Mouse (Mus musculus): Measurements from ENCODE around the gene Cacna1e. TPM values are rescaled to one million over a fixed set of nuclear protein-coding genes. Genes with fewer than 3 reads are reported as not detected.

Gene Cacna1e
- polyA plus RNA-seq, 1 experiment from 2014 or later = 17.8 TPM

- no peak overlapping the region for H3K9ac ChIP-seq
- no peak for ATAC-seq (ENCODE audit: low FRiP score)
- H3K36me3 ChIP-seq (replicated peaks; ENCODE audit: control insufficient read depth, insufficient read depth) = no peaks in the 10 kb centered on the region
- DNase-seq (ENCODE audit: low spot score) = no peak
- H3K9me3 ChIP-seq (ENCODE audit: control insufficient read depth, low read length) = no peaks in the 10 kb centered on the region
- H3K27ac ChIP-seq = no peak overlapping the region
- H3K4me1 ChIP-seq (replicated peaks; ENCODE audit: control insufficient read depth, insufficient read depth, low read length) = no peaks in the 10 kb centered on the region
- no peaks in the 10 kb centered on the region for H3K27me3 ChIP-seq (ENCODE audit: control insufficient read depth, insufficient read depth, low read length)
- H3K4me3 ChIP-seq (replicated peaks; ENCODE audit: low read length) = no peak overlapping the region
- H3K4me2 ChIP-seq (replicated peaks) = no peak overlapping the region
These were observed 372.6 kb downstream of the Cacna1e start for GRCm38 (mm10) chr1:154511736-154512135.

DNA sequence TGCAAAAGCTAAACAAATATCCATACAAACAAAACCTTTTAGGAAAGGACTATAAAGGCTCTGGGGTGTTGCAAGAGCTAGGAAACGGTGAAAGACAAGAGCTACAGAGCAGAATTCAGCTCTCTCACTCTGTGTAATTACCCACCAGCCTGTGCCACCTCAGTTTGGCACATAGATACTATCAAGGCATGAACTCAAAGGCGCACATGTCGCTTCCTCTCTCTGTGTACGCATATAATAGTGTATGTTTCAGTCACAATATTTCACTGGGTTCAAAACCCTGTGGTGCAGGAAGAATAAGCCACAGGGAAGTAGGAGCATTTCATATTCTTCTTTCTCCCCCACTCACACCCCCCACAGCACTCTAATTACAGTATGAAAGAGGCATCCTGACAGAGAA is 380.3 kb downstream of the Cacna1e start:
- Histone ChIP-seq H3K27me3 (ENCODE audit: control insufficient read depth, insufficient read depth, low read length) (no peaks in the 10 kb centered on the region), H3K36me3 (replicated peaks; ENCODE audit: control insufficient read depth, insufficient read depth) (no peaks in the 10 kb centered on the region), H3K4me3 (replicated peaks; ENCODE audit: low read length) (no peak overlapping the region), H3K9ac (no peak overlapping the region), H3K4me1 (replicated peaks; ENCODE audit: control insufficient read depth, insufficient read depth, low read length) (peaks cover 14% of the 10 kb centered on the region), H3K27ac (no peak overlapping the region), H3K4me2 (replicated peaks) (no peak overlapping the region), H3K9me3 (ENCODE audit: control insufficient read depth, low read length) (no peaks in the 10 kb centered on the region)
- DNase-seq (ENCODE audit: low spot score) = no peak
- 59% methylated on average over 4 of the region's 4 CpGs for WGBS
- ATAC-seq (ENCODE audit: low FRiP score) = 0 out of 2 replicates have a peak, but pooled peaks have one; percentile 11

- Histone ChIP-seq H3K4me2 (replicated peaks) (no peak overlapping the region), H3K27me3 (ENCODE audit: control insufficient read depth, insufficient read depth, low read length) (no peaks in the 10 kb centered on the region), H3K36me3 (replicated peaks; ENCODE audit: control insufficient read depth, insufficient read depth) (no peaks in the 10 kb centered on the region), H3K9ac (no peak overlapping the region), H3K4me3 (replicated peaks; ENCODE audit: low read length) (no peak overlapping the region), H3K27ac (peak overlapping the region; percentile 72), H3K9me3 (ENCODE audit: control insufficient read depth, low read length) (no peaks in the 10 kb centered on the region), H3K4me1 (replicated peaks; ENCODE audit: control insufficient read depth, insufficient read depth, low read length) (peaks cover 14% of the 10 kb centered on the region)
- no peak for DNase-seq (ENCODE audit: low spot score)
- 74% methylated on average over 5 of the region's 5 CpGs for WGBS
- ATAC-seq (ENCODE audit: low FRiP score) = no peak
These were observed 383.4 kb downstream of the Cacna1e start for GRCm38 (mm10) chr1:154500869-154501268.

DNA sequence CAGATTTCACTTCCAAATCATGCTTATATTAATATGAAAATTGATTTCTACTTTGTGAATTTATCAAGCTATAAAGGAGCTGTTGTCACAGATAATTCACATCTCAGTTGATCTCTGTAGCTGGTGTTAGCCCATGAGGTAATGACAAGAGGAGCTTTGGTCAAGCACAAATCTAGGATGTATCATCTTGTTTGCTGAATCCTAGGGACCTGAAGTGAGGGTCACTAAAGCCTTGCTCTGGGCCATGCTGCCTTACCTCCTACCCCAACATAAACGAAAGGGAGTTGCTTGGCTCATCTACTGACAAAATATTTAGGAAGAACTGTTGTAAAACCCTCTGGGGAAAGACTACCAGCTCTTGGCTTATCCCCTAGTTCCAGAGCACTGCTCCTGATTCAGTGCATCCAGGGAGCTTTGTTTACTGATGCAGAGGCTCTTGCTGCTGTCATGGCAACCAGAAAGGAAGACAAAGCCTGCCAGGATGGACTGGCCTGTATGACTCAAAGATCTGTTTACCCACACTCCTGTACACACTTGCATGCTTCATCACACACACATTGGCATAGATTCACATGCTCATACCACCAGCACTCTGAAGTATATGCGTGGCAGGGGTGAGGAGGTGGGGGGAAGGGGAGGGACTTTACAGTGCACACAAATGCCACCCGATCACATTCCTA is 384.0 kb downstream of the Cacna1e start:
- Histone ChIP-seq H3K4me2 (replicated peaks) (no peak overlapping the region), H3K36me3 (replicated peaks; ENCODE audit: control insufficient read depth, insufficient read depth) (no peaks in the 10 kb centered on the region), H3K27me3 (ENCODE audit: control insufficient read depth, insufficient read depth, low read length) (no peaks in the 10 kb centered on the region), H3K4me1 (replicated peaks; ENCODE audit: control insufficient read depth, insufficient read depth, low read length) (peaks cover 14% of the 10 kb centered on the region), H3K9ac (no peak overlapping the region), H3K9me3 (ENCODE audit: control insufficient read depth, low read length) (no peaks in the 10 kb centered on the region), H3K4me3 (replicated peaks; ENCODE audit: low read length) (no peak overlapping the region), H3K27ac (peak overlapping the region; percentile 72)
- 37% methylated on average over 3 of the region's 3 CpGs for WGBS
- ATAC-seq (ENCODE audit: low FRiP score) (peak; percentile 90), DNase-seq (ENCODE audit: low spot score) (peak; percentile 56)

GRCm38 (mm10) chr1:154498821-154499220 is 385.5 kb downstream of the Cacna1e start:
- no peak for DNase-seq (ENCODE audit: low spot score)
- Histone ChIP-seq H3K9me3 (ENCODE audit: control insufficient read depth, low read length) (no peaks in the 10 kb centered on the region), H3K4me2 (replicated peaks) (no peak overlapping the region), H3K36me3 (replicated peaks; ENCODE audit: control insufficient read depth, insufficient read depth) (no peaks in the 10 kb centered on the region), H3K27ac (no peak overlapping the region), H3K4me3 (replicated peaks; ENCODE audit: low read length) (no peak overlapping the region), H3K4me1 (replicated peaks; ENCODE audit: control insufficient read depth, insufficient read depth, low read length) (peaks cover 9% of the 10 kb centered on the region), H3K9ac (no peak overlapping the region), H3K27me3 (ENCODE audit: control insufficient read depth, insufficient read depth, low read length) (no peaks in the 10 kb centered on the region)
- 80% methylated on average over 4 of the region's 4 CpGs for WGBS
- ATAC-seq (ENCODE audit: low FRiP score) = no peak

- no peak overlapping the region for H3K27ac ChIP-seq
- no peaks in the 10 kb centered on the region for H3K4me1 ChIP-seq (replicated peaks; ENCODE audit: control insufficient read depth, insufficient read depth, low read length)
- ATAC-seq (ENCODE audit: low FRiP score) (no peak), DNase-seq (ENCODE audit: low spot score) (no peak)
- peaks cover 9% of the 10 kb centered on the region; the same call in 1 of the 2 replicates for H3K36me3 ChIP-seq (replicated peaks; ENCODE audit: control insufficient read depth, insufficient read depth)
- no peak overlapping the region for H3K4me2 ChIP-seq (replicated peaks)
- H3K27me3 ChIP-seq (ENCODE audit: control insufficient read depth, insufficient read depth, low read length) = no peaks in the 10 kb centered on the region
- 70% methylated on average over 6 of the region's 6 CpGs for WGBS
- H3K9me3 ChIP-seq (ENCODE audit: control insufficient read depth, low read length) = no peaks in the 10 kb centered on the region
- no peak overlapping the region for H3K9ac ChIP-seq
- H3K4me3 ChIP-seq (replicated peaks; ENCODE audit: low read length) = no peak overlapping the region
These were observed 393.2 kb downstream of the Cacna1e start for GRCm38 (mm10) chr1:154491071-154491470.

GRCm38 (mm10) chr1:154476671-154477070 is 407.6 kb downstream of the Cacna1e start:
- Histone ChIP-seq H3K9me3 (ENCODE audit: control insufficient read depth, low read length) (no peaks in the 10 kb centered on the region), H3K27ac (no peak overlapping the region), H3K9ac (no peak overlapping the region), H3K27me3 (ENCODE audit: control insufficient read depth, insufficient read depth, low read length) (no peaks in the 10 kb centered on the region), H3K4me1 (replicated peaks; ENCODE audit: control insufficient read depth, insufficient read depth, low read length) (no peaks in the 10 kb centered on the region), H3K36me3 (replicated peaks; ENCODE audit: control insufficient read depth, insufficient read depth) (0 out of 2 replicates have a peak, but pooled peaks cover 4% of the 10 kb centered on the region), H3K4me2 (replicated peaks) (no peak overlapping the region), H3K4me3 (replicated peaks; ENCODE audit: low read length) (no peak overlapping the region)
- no peak for ATAC-seq (ENCODE audit: low FRiP score)
- no peak for DNase-seq (ENCODE audit: low spot score)
- 92% methylated on average over 2 of the region's 2 CpGs for WGBS

- Histone ChIP-seq H3K9ac (no peak overlapping the region), H3K4me1 (replicated peaks; ENCODE audit: control insufficient read depth, insufficient read depth, low read length) (no peaks in the 10 kb centered on the region), H3K27ac (no peak overlapping the region), H3K36me3 (replicated peaks; ENCODE audit: control insufficient read depth, insufficient read depth) (0 out of 2 replicates have a peak, but pooled peaks cover 10% of the 10 kb centered on the region), H3K4me3 (replicated peaks; ENCODE audit: low read length) (no peak overlapping the region), H3K4me2 (replicated peaks) (no peak overlapping the region), H3K27me3 (ENCODE audit: control insufficient read depth, insufficient read depth, low read length) (no peaks in the 10 kb centered on the region), H3K9me3 (ENCODE audit: control insufficient read depth, low read length) (no peaks in the 10 kb centered on the region)
- no peak for DNase-seq (ENCODE audit: low spot score)
- ATAC-seq (ENCODE audit: low FRiP score) = no peak
- WGBS = 93% methylated on average over 2 of the region's 2 CpGs
These were observed 408.6 kb downstream of the Cacna1e start for GRCm38 (mm10) chr1:154475706-154476105.

DNA sequence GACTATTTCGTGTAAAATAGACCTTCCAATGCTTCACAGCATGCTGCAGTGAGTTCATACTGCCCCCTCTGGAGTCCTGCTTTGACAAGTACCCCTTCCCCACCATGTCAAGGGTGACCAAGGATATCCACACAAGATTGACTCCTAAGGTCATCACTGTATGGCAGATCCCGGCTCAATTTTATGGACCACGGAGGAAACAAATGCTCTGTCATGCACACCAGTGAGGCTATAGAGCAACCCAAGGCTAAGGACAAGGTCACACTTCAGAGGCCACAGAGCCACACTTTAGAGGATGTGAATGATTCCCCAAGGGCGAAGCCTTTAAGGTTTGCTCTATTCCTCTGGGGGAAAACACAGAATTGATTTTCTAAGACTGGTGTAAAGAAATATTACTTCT is 410.1 kb downstream of the Cacna1e start:
- Histone ChIP-seq H3K4me2 (replicated peaks) (no peak overlapping the region), H3K9me3 (ENCODE audit: control insufficient read depth, low read length) (no peaks in the 10 kb centered on the region), H3K27ac (no peak overlapping the region), H3K9ac (no peak overlapping the region), H3K4me1 (replicated peaks; ENCODE audit: control insufficient read depth, insufficient read depth, low read length) (no peaks in the 10 kb centered on the region), H3K27me3 (ENCODE audit: control insufficient read depth, insufficient read depth, low read length) (no peaks in the 10 kb centered on the region), H3K4me3 (replicated peaks; ENCODE audit: low read length) (no peak overlapping the region), H3K36me3 (replicated peaks; ENCODE audit: control insufficient read depth, insufficient read depth) (0 out of 2 replicates have a peak, but pooled peaks cover 10% of the 10 kb centered on the region)
- ATAC-seq (ENCODE audit: low FRiP score) (no peak), DNase-seq (ENCODE audit: low spot score) (no peak)
- WGBS = 74% methylated on average over 4 of the region's 4 CpGs

GRCm38 (mm10) chr1:154467265-154467664 is 417.0 kb downstream of the Cacna1e start:
- Histone ChIP-seq H3K27me3 (ENCODE audit: control insufficient read depth, insufficient read depth, low read length) (no peaks in the 10 kb centered on the region), H3K36me3 (replicated peaks; ENCODE audit: control insufficient read depth, insufficient read depth) (0 out of 2 replicates have a peak, but pooled peaks cover 10% of the 10 kb centered on the region), H3K9ac (no peak overlapping the region), H3K4me2 (replicated peaks) (no peak overlapping the region), H3K9me3 (ENCODE audit: control insufficient read depth, low read length) (no peaks in the 10 kb centered on the region), H3K4me3 (replicated peaks; ENCODE audit: low read length) (no peak overlapping the region), H3K27ac (no peak overlapping the region), H3K4me1 (replicated peaks; ENCODE audit: control insufficient read depth, insufficient read depth, low read length) (no peaks in the 10 kb centered on the region)
- no peak for DNase-seq (ENCODE audit: low spot score)
- ATAC-seq (ENCODE audit: low FRiP score) = no peak
- WGBS = 87% methylated on average over 3 of the region's 3 CpGs

All from hindbrain, embryonic 14.5 days (tissue).